Mouse (Mus musculus) brain, embryonic 14.5 days (tissue): Measurements from ENCODE around the gene Bcl11a.

Source experiments
- CTCF ChIP-seq: fragments of 200-500 bp; IDR thresholded peaks from 2 replicates; pipeline ENCODE4 v1.5.1; 2012; ENCODE audit warnings: inconsistent platforms, mild to moderate bottlenecking, moderate library complexity, borderline replicate concordance; ENCODE audit not compliant: insufficient read depth, insufficient read length; ENCODE audit errors: extremely low read depth
- POLR2A ChIP-seq: fragments of 200-500 bp; IDR thresholded peaks from 2 replicates; pipeline ENCODE4 v1.6.1; 2012; ENCODE audit warnings: mild to moderate bottlenecking, inconsistent platforms, borderline replicate concordance; ENCODE audit not compliant: poor library complexity, insufficient read depth, insufficient read length, severe bottlenecking; ENCODE audit errors: extremely low read depth

DNA sequence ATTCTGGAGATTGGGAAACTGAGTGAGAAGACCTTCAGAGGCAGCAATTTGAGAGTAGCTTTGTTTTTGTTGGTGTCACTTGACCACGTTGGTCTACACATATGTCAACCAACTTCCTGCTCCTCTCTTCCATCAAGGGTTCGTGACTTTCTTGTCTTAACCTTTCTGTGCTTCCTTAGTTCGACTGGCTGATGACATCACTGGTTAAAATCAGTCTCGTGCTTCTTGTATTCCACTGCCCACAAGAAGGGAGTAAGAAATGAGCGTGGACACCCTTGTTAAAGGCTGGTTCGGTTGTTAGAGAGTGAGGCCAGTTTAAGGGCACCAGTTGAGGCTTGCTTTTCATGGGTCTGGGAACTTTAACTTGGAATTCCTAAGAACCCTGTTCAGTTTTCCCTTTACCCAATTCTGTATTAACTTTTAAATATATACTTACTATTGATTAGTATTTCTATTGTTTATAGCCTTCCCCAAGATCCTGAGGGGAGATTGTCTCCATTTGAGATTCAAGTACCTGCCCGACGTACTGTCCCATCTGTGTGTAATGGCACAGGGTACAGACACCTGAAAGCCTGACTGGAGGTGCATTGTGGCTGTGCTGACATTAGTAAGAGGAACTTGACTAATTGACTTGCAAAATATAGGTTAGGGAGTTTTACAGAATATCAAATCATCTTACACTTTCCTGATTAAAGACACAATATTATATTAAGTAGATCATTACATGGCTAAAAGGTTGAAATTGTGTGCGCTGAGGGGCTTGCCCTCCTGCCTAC is 60.9 kb downstream of the Bcl11a start:
- TF ChIP-seq CTCF (no peak), POLR2A (no peak)
